Mouse (Mus musculus) liver, adult (tissue): ENCODE measurements around the gene Dlx6.

Experiments used
- GATA4 ChIP-seq: IDR thresholded peaks from 2 replicates; pipeline ENCODE4 v1.6.1; 2014; ENCODE audit warnings: mild to moderate bottlenecking, low read length; ENCODE audit not compliant: insufficient replicate concordance

Gene Dlx6

GRCm38 (mm10) chr6:6863160-6863870 is at the start of gene Dlx6:
Gene Dlx6 (plus strand): TSS chr6:6863334.
- no peak for TF ChIP-seq GATA4

GRCm38 (mm10) chr6:6816821-6817220 is 46.3 kb upstream of the Dlx6 start:
- no peak for TF ChIP-seq GATA4

GRCm38 (mm10) chr6:6818036-6818788 is 44.9 kb upstream of the Dlx6 start:
- no peak for TF ChIP-seq GATA4

- TF ChIP-seq GATA4, result no peak
Observed at GRCm38 (mm10) chr6:6819134-6819533, 44.0 kb upstream of the Dlx6 start.

GRCm38 (mm10) chr6:6825313-6825712 is 37.8 kb upstream of the Dlx6 start:
- no peak for TF ChIP-seq GATA4

GRCm38 (mm10) chr6:6826861-6827260 is 36.3 kb upstream of the Dlx6 start:
- no peak for TF ChIP-seq GATA4

- TF ChIP-seq GATA4, result no peak
Observed at GRCm38 (mm10) chr6:6830446-6830845, 32.7 kb upstream of the Dlx6 start.

GRCm38 (mm10) chr6:6833301-6833700 is 29.8 kb upstream of the Dlx6 start:
- TF ChIP-seq GATA4, result no peak

- TF ChIP-seq GATA4, result no peak
Observed at GRCm38 (mm10) chr6:6848541-6848940, 14.6 kb upstream of the Dlx6 start.

GRCm38 (mm10) chr6:6849744-6850143 is 13.4 kb upstream of the Dlx6 start:
- TF ChIP-seq GATA4, result no peak

GRCm38 (mm10) chr6:6850324-6851060 is 12.6 kb upstream of the Dlx6 start:
- TF ChIP-seq GATA4, result no peak

- no peak for TF ChIP-seq GATA4
Observed at GRCm38 (mm10) chr6:6851166-6851565, 12.0 kb upstream of the Dlx6 start.

GRCm38 (mm10) chr6:6852944-6853343 is 10.2 kb upstream of the Dlx6 start:
- no peak for TF ChIP-seq GATA4

- no peak for TF ChIP-seq GATA4
Observed at GRCm38 (mm10) chr6:6854176-6854575, 9.0 kb upstream of the Dlx6 start.

GRCm38 (mm10) chr6:6854902-6855745 is 8.0 kb upstream of the Dlx6 start:
- no peak for TF ChIP-seq GATA4
